Mouse (Mus musculus) lung, postnatal 4 days (tissue): Measurements from ENCODE around the gene St7.

Experiments used
- DNase-seq, 2 experiments: peaks; one replicate each; pipeline ENCODE4 v3.0.0; 2021

The St7 gene

GRCm38 (mm10) chr6:17769972-17770644 is 77.4 kb downstream of the St7 start:
- no peak for DNase-seq

GRCm38 (mm10) chr6:17770645-17771345 is 78.1 kb downstream of the St7 start:
- no peak for DNase-seq

DNA sequence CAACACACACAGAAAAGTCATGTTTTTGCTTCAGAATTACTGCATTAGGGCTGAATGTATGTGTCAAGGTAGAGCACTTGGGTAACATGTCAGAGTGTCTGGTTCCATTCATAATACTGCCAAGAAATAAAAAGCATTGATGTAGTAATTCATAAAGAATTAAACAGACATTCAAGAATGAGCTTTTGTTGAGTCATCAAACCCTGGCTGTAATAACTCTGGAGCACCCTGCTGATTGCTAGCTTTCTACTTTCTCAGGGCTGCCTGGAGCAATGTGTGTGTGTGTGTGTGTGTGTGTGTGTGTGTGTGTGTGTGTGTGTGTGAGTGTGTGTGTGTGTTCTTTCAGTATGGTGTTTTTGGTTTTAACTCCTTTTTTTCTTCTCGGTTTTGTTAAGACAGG is 78.7 kb downstream of the St7 start:
- DNase-seq: no peak

- no peak for DNase-seq
Measured at GRCm38 (mm10) chr6:17772514-17772913, 79.8 kb downstream of the St7 start.

- DNase-seq: no peak
Measured at GRCm38 (mm10) chr6:17776041-17776440, 83.3 kb downstream of the St7 start.

DNA sequence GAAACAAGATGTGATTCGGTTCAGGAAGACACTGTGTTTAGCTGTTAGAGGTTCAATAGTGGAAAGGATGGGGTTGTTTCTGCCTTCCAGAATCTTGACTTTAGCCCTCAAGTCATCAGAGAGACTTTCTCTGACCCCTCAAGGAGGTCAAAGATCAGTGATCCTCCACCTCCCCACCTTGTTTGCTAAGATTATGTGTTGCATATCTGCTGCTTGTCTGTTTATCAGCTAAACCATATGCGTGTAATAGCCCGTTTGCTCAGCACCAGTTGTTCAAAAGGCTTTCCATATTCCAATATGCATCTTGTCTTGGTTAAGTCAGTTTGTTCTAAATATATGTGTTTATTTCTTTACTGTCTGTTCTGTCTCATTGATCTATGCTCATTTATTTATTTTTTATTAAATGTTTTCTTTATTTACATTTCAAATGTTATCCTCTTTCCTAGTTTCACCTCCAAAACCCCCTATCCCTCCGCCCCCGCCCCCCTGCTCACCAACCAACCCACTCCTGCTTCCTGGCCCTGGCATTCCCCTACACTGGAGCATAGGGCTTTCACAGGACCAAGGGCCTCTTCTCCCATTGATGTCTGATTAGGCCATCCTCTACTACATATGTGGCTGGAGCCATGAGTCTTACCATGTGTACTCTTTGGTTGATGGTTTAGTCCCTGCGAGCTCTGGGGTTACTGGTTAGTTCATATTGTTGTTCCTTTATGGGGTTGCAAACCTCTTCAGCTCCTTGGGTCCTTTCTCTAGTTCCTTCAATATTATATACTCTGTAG is 84.5 kb downstream of the St7 start:
- no peak for DNase-seq

DNA sequence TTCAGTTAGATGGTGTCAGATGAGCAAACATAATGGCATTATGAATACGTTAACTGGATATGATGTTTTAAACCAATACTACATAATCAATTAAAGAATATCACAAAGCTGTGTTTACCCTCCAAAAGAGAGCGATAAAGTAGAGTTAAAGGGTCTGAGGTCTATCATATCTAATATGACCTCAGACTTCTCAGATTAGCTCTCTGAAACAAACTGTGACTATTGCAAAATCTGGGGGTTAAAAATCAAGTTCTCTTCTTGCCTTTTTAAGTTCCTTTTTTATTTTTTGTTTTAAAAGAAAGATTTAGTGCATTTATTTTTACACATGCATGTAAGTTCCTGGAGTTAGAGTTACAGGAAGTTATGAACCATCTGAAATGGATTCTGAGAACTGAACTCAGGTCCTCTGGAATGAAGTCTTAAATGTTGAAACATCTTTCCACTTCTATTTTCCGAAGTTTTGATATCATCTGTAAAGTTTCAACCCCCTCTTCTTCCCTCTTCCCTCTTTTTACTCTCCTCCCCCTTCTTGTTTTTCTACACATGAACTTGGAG is 86.0 kb downstream of the St7 start:
- no peak for DNase-seq

DNA sequence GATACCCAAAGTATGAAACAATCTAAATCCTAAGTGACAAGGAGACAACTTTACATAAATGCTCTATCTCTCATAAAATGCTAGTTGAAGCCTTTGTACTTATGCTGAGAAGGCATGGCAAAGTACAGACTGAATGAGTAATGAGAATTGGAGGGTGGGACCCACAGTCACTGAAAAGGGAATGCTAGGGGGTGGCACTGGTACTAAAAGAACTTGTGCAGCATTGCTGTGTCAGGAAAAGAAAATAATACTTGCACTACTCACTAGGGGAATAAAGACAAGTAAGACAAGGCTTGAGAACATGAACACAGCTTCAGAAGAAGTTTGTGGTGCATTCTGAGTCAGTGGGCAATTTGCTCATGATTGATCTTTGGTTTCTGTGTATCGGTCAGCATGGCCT is 90.8 kb downstream of the St7 start:
- no peak for DNase-seq

DNA sequence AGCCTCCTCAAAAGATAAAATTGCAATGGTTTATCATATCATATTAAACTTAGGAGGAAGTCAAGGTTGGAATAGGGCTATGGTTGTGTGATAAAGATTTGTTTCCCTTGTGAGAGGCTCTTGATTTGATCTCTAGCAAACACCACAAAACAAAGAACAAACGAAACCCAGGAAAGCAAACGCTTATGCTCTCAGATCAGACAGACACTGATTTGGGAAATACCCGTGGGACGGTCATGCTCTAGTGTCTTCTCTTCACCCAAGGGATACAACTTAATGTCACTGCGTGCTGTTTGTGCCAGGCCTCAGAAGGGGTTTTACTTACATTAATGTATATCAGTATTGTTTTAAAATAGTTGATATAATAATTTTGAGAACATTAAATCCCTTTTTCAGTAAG is 91.8 kb downstream of the St7 start:
- DNase-seq: no peak

GRCm38 (mm10) chr6:17785248-17785647 is 92.5 kb downstream of the St7 start:
- no peak for DNase-seq

GRCm38 (mm10) chr6:17787810-17788209 is 95.1 kb downstream of the St7 start:
- DNase-seq: no peak

DNA sequence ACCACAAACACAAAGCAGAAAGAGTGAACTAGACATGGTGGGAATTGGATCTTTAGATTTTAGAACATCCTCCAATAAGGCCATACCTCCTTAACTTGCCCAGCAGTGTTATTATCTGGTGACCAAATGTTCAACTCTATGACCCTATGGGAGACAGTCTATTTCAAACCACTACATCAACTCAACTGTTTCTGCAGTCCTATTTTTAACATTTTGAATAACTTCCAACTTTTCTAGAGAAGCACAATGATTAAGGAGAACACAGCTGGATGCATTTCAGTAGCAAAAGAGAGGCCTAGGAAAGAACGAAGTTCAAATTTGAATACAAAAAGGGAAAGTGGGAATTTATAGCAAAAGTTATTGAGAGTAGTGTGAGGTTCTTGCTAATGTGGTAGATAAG is 97.5 kb downstream of the St7 start:
- DNase-seq: no peak

DNA sequence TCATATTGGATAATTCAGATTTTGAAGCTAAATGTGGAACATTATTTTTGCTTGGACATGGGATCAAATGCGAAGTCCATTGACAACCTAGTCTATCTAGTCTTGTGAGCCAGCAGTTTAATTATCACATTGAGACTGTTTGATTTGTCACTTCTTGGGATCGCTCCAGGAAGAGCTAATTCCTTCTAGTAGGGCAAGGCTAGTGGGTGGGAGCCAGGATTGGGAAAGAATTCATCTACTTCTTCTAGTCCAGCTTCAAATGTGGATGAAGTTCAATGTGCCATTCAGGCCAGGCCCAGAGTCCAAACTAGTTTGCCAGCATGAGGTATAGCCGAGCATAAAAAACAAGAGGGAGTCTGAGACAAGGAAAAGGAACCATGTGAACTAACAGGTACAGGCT is 100.7 kb downstream of the St7 start:
- DNase-seq: no peak

DNA sequence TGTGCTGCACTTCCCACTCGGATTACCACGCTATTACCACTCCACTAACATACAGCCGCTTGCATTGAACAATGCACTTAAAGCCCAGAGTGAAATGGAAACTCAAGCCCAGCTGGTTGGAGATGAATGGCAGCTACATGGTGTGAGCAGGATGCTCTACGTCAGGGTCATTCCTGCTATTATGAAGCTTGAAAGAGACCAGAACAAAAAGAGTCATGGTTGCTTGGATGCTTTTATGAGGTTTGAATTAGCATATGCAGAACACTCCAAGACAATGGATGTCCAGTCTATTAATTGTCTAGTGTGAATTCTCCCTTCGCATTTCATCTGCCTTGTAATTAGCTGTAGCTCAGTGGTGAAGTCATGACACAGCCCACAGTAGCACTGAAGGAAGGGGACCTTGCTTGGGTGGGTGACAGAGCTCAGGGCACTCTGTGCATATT is 104.6 kb downstream of the St7 start:
- no peak for DNase-seq

- no peak for DNase-seq
Measured at GRCm38 (mm10) chr6:17800694-17801093, 108.0 kb downstream of the St7 start.

DNA sequence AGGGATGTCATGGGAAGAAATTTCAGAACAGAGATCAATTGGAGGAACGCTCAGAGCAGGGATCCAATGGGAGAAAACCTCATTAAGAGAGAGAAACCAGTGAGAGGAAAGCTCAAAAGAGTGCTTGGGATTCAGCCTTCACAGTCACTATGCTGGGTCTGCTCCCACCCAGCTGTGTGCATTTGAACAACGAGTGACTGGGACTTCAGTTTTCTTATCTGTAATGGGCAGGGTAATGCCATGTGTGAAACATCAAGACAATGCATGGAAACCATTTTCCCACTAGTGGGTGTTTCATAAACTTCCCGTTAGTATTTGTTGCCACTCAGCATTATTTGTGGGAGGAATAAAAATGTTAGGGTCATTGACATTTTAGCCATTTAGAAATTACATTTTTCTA is 111.7 kb downstream of the St7 start:
- DNase-seq: no peak

GRCm38 (mm10) chr6:17806569-17806968 is 113.8 kb downstream of the St7 start:
- no peak for DNase-seq

DNA sequence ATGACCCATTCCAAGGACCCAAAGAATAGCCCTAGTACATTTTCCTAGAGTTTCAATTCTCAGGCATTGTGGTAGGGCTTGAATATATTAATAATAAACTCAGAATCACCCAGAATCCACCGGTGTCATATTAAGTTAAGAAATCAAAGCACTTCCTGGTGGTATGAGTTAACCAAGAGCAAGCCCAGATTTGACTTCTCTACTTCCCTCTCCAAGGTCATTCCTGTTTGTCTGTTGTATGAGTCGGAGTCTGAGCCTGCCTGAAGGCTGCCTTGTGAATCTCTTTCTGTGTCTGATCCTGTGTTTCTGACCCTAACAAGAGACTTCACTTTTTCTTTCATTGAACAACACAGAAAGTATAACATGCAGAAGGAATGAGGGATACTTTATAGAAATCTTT is 118.3 kb downstream of the St7 start:
- DNase-seq: no peak

DNA sequence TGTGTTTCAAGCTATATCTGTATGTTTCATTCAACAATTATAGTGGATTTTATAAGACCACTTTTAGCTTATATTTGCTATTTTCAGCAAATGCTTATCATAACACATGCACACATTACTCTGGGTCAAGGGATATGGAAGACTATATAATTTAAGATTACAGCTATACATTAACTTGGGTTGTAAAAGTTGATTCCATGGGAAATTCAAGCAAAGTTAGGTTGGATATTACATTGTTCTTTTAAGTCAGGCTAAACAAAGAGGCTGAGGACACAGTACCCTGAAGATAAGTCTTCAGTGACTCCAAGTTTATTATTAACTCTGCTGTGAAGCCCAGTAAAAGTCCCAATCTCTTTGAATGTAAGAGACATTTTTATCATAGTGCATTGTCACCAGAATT is 118.8 kb downstream of the St7 start:
- DNase-seq: no peak

DNA sequence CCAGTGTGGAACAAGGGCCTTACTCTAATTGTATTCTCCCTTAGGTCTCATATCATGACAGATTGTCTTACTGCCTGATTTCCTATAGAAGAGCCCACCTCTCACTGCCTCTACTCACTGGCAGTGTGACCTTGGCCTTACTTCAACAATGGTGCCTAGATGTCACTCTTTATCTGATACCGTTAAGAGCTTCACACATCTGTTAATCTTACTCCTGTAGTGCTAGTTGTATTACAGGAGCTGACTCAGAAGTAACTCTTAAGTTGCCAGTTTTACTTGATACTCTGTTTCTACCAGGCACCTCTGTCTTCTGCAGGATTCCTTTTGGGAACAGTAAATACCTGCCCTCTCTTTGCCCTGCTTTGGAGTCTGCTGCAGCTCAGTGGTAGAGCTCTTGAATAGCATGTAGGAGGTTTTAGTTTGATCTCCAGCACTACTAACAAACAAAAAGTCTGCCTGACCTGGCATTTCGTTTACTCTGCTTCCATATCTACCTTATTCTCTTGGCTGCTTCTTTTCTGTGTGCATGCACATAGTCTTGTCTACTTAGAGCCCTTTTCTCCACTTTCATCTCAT is 121.4 kb downstream of the St7 start:
- DNase-seq: no peak

DNA sequence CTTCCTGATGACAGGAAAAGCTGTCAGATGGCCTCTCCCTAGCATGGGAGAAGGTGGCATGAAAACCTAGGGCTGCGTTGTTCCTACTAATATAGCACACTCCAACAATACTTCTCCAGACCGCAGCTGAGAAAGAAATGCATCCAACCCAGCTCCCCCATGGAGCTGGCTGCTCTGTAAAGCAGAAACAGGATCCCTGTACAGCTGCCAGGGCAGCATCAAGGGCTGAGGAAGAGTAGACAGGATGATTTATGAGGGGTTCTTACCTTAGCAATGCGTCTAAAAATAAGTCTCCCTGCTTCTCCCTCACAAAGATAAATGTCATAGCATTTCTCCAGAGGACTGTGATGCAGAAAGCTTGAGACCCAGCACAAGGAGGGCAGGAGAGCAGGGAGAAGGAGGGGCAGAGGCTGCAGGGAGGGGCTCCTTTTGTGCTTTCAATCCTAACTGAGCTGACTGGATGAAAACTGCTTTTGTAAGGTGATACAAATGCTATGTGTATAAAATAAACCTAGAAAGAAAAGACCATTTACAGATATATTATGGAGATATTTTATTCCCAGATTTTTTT is 124.2 kb downstream of the St7 start:
- no peak for DNase-seq

DNA sequence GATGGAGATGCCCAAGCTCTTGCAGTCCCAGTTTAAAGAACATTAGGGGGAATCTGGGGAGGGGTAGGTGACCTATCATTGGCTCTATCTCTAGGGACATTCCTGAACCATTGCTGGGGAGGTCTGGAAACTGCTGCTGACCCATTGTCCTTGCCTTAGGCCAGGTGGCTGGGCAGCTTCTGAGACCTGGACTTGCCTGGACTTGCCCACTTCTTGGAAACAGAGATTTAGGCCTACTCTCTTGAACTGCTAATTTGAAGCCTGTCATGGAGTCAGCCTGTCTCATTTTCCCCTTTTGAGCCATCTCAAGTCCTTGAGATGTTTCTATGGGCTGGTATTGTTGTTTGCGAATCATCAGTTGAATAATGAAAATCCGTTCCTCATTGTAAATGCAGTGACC is 130.9 kb downstream of the St7 start:
- DNase-seq: no peak

DNA sequence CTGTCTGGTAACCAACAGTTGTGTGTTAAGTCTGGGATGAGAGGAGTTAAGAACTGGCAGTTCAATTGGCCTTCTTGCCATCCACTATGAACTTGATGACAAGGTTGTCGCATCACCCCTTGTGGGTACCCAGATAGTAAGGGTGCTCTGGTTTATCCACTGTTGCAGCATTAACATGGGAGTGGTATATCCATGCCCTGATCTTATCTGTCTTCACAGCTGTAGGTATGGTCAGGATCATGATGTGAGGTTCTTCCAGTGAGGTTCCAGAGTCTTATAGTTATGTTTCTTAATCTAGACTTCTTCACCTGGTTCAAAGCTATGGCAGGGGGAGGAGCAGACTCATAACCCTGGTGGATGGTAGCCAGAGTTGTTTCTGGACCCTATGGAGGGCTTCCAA is 132.0 kb downstream of the St7 start:
- DNase-seq: no peak
